Mouse (Mus musculus) megakaryocyte, embryonic 14.5 days (primary cell): ENCODE results near the gene Gtpbp3.

Experiments
- FLI1 ChIP-seq: IDR thresholded peaks from 2 replicates; pipeline ENCODE4 v1.6.1; 2012; ENCODE audit warnings: low read length, inconsistent platforms, mixed read lengths
- GATA1 ChIP-seq: IDR thresholded peaks from 3 replicates; pipeline ENCODE4 v1.6.1; 2012; ENCODE audit warnings: mixed read lengths, low read length, inconsistent platforms, borderline replicate concordance

DNA sequence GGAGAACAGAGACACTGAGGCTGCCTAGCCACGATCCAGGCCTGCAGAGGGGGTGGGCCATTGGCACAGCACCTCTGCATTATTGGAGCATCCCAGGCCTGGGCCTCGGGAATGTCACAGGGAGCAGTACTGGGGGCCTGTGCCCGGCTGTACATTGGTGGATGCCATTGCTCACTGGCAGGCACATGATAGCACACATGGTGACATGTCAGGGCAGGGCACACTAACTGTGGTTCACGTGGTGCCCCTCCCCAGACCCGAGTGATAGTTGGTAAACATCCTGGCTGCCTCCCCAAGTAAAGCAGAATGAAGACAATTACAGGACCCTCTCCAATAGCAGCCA, 17.0 kb upstream of the Gtpbp3 start:
- TF ChIP-seq GATA1 (no peak), FLI1 (no peak)
